Mouse (Mus musculus) ES-E14 (cell line): ENCODE data around the gene Prox2.

Source experiments
- MAFK ChIP-seq: IDR thresholded peaks from 2 replicates; pipeline ENCODE4 v1.6.1; 2014; ENCODE audit warnings: mild to moderate bottlenecking, low read depth, low read length, inconsistent platforms; ENCODE audit not compliant: insufficient read depth
- ZC3H11A ChIP-seq: IDR thresholded peaks from 2 replicates; pipeline ENCODE4 v1.6.1; 2012; ENCODE audit warnings: low read depth, mild to moderate bottlenecking, inconsistent platforms, low read length, borderline replicate concordance

GRCm38 (mm10) chr12:85110698-85111592, at the start of gene Prox2, which contains the start of gene Dlst:
- no peak for TF ChIP-seq MAFK
- no peak for TF ChIP-seq ZC3H11A
